Mouse (Mus musculus) C2C12 (cell line): Measurements from ENCODE around the gene Pex10. TPM values are rescaled to one million over a fixed set of nuclear protein-coding genes. Genes with fewer than 3 reads are reported as not detected.

Experiments used
- H3K27me3 ChIP-seq: one replicate; pipeline ENCODE4 v1.6.1; 2011; ENCODE audit not compliant: control insufficient read depth, insufficient read depth, insufficient read length
- H3K36me3 ChIP-seq: one replicate; pipeline ENCODE4 v1.6.1; 2011; ENCODE audit not compliant: control insufficient read depth, insufficient read depth
- H3K4me3 ChIP-seq: one replicate; pipeline ENCODE4 v1.5.1; 2011; ENCODE audit warnings: mild to moderate bottlenecking, control low read depth; ENCODE audit not compliant: poor library complexity, insufficient read depth, severe bottlenecking
- H3K79me2 ChIP-seq: one replicate; pipeline ENCODE4 v1.6.1; 2011; ENCODE audit not compliant: control insufficient read depth, insufficient read depth
- H3K79me3 ChIP-seq: one replicate; pipeline ENCODE4 v1.6.1; 2011; ENCODE audit warnings: low read depth, control low read depth
- H3ac ChIP-seq: one replicate; pipeline ENCODE3; 2011; ENCODE audit warnings: low read depth; ENCODE audit not compliant: control insufficient read depth, insufficient read length
- CEBPB ChIP-seq: IDR thresholded peaks from one replicate; pipeline ENCODE4 v1.6.1; 2011; ENCODE audit warnings: low read depth, mild to moderate bottlenecking, control low read depth, moderate library complexity
- CTCF ChIP-seq: IDR thresholded peaks from one replicate; pipeline ENCODE4 v1.5.1; 2011; ENCODE audit not compliant: control insufficient read depth, insufficient read depth, insufficient read length
- FOSL1 ChIP-seq: IDR thresholded peaks from one replicate; pipeline ENCODE4 v1.8.0; 2011; ENCODE audit warnings: mild to moderate bottlenecking, low read length; ENCODE audit not compliant: poor library complexity, insufficient read depth, severe bottlenecking
- MAX ChIP-seq: IDR thresholded peaks from one replicate; pipeline ENCODE4 v1.6.1; 2011; ENCODE audit warnings: mild to moderate bottlenecking, control low read depth
- MYOD1 ChIP-seq: IDR thresholded peaks from one replicate; pipeline ENCODE4 v1.6.1; 2011; ENCODE audit warnings: low read depth; ENCODE audit not compliant: control insufficient read depth, insufficient read length
- MYOG ChIP-seq: IDR thresholded peaks from one replicate; pipeline ENCODE4 v1.6.1; 2011; ENCODE audit not compliant: control insufficient read depth, insufficient read length; ENCODE audit errors: extremely low read depth
- USF1 ChIP-seq: IDR thresholded peaks from one replicate; pipeline ENCODE4 v1.6.1; 2011; ENCODE audit warnings: low read depth, mild to moderate bottlenecking, control low read depth, moderate library complexity
- polyA plus RNA-seq: library from polyadenylated mRNA; unstranded; fragments of >200 nt; fragmentation: generic; extraction: Trizol; gene quantifications from one replicate; pipeline ENCODE4 v1.2.1, GENCODE M21; 2012; ENCODE audit warnings: missing spikeins

Gene Pex10
- polyA plus RNA-seq, 1 experiment, result 11.2 TPM

DNA sequence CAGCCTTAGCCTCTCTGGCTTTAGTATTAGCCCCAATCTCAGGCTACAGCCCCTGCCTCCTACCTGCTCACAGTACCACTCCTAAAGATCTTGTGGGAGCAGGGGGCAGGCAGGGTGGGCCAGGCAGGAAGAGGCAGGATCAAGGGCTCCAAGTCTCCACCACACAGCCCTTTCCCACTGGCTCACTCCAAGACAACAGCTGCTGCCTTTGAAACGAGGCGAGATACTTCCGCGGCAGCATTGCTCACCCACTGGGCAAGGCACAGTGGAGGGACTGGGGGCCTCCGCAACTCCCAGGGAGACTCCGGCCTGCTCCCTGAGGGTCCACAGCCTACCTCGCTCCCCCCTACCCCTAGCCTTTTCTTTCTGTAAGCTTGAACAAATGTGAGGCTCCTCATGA lies 32.6 kb upstream of the Pex10 start:
- H3K27me3 ChIP-seq, result peaks cover 94% of the 10 kb centered on the region
- TF ChIP-seq CEBPB, result no peak
- TF ChIP-seq MYOG, result no peak
- no peak for TF ChIP-seq USF1
- TF ChIP-seq MYOD1, result no peak
- TF ChIP-seq CTCF, result no peak
- no peak for TF ChIP-seq FOSL1
- TF ChIP-seq MAX, result no peak
- no peak overlapping the region for H3ac ChIP-seq

DNA sequence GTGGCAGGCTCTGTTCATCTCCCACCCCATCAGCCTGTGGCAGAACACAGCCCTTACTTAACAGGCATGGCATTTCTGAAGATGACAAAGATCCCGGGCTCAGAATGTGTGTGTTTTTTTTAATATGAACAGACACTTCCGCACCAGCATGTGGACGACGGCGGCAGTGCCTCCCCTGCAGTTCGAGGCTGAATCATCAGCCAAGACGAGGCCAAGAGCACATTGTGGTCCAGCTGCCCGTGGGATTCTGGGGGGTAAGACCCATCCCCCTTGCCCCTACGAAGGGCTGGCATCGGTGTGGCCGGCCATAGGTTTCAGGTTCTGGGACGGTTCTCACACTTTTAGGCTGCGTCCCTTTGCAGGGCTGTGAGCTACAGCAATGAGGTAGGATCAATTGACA lies 32.0 kb upstream of the Pex10 start:
- no peaks in the 10 kb centered on the region for H3K36me3 ChIP-seq
- no peaks in the 10 kb centered on the region for H3K79me3 ChIP-seq
- TF ChIP-seq FOSL1 (no peak), CTCF (no peak), CEBPB (no peak), MYOD1 (no peak), USF1 (no peak), MAX (no peak), MYOG (no peak)
- no peak overlapping the region for H3K4me3 ChIP-seq
- H3ac ChIP-seq, result no peak overlapping the region
- peaks cover 96% of the 10 kb centered on the region for H3K27me3 ChIP-seq
- no peaks in the 10 kb centered on the region for H3K79me2 ChIP-seq

More for the DNA sequence above, 32.6 kb upstream of the Pex10 start:
- H3K36me3 ChIP-seq, result no peaks in the 10 kb centered on the region
- no peaks in the 10 kb centered on the region for H3K79me2 ChIP-seq
- H3K4me3 ChIP-seq, result no peak overlapping the region
- no peaks in the 10 kb centered on the region for H3K79me3 ChIP-seq

DNA sequence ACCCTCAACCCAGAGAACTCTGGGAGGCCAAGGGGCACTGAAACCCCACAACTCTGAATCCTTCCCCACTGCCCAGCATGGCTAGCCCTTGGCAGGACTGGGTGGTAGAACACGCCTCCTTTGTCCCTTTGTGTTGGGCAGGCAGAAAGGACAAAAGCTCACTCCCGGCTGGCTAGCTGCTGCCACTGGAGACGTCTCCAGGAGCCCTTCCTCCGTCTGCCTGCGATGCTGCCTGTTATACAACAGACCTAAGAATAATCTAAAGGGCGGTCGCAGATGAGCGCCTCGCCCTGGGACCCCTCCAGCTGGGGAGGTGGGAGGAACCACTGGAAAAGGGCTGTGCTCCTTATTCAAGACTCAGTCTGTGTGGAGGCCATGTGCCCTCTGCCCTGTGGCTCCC lies 26.6 kb upstream of the Pex10 start:
- H3ac ChIP-seq, result no peak overlapping the region
- H3K36me3 ChIP-seq, result no peaks in the 10 kb centered on the region
- H3K79me3 ChIP-seq, result no peaks in the 10 kb centered on the region
- TF ChIP-seq CEBPB, result no peak
- TF ChIP-seq CTCF, result no peak
- H3K79me2 ChIP-seq, result no peaks in the 10 kb centered on the region
- peaks cover 91% of the 10 kb centered on the region for H3K27me3 ChIP-seq
- H3K4me3 ChIP-seq, result no peak overlapping the region

DNA sequence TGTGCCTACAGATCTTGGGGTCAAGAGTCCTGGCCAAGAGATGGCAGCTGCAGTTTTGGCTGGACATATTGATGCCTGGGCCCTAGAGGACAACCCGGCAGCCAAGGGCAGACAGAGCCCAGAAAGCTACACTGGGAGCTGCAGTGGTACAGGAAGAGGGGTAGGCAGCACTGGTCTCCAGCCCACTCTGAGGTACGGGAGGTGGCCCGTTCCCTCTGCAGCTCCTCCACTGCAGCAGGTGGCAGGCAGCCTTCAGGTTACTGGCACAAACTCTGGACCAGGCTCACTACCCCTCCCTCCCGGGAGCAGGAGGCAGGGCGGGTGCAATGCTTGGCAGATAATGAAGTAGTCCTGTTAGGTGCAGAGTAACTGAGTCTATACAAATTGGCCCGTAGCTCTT lies 26.1 kb upstream of the Pex10 start:
- no peaks in the 10 kb centered on the region for H3K79me2 ChIP-seq
- TF ChIP-seq MYOD1 (no peak), CTCF (no peak), CEBPB (no peak), MYOG (no peak), USF1 (no peak), FOSL1 (no peak), MAX (no peak)
- H3K4me3 ChIP-seq, result no peak overlapping the region
- H3ac ChIP-seq, result no peak overlapping the region
- peaks cover 87% of the 10 kb centered on the region for H3K27me3 ChIP-seq
- H3K79me3 ChIP-seq, result no peaks in the 10 kb centered on the region
- no peaks in the 10 kb centered on the region for H3K36me3 ChIP-seq

DNA sequence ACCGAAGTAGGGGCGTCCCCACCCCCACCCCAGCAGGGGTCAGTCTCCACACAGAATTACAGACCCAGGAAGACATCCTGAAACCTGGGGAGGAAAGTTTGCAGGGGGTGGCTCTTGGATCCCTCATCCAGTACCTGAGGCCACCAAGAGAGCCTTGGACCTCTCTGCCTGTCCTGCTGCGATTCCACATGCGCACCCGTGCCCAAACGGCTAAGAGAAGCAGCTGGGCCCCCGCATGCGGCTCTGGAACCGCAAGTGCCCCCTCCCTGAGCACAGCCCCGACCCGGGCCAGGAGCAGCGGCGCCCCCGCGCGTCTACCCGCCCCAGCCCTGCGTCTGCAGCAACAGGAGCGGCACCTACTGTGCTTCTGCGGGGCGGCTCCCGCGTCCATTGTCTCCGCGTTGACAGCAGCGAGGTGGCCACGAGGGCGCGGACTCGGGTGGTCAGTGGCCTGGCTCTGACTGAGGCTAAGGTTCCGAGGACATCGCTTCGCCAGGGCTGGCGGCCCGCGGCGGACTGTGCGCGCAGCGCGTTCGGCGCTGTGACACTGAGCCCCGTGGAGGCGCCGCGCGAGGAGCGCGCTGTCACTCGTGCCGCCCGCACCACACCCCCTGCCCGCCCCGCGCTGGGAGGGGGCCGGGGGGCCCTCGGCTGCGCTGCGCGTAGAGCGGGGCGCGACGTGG lies 24.1 kb upstream of the Pex10 start:
- no peaks in the 10 kb centered on the region for H3K79me2 ChIP-seq
- H3K36me3 ChIP-seq, result no peaks in the 10 kb centered on the region
- H3K79me3 ChIP-seq, result no peaks in the 10 kb centered on the region
- no peak for TF ChIP-seq MYOG
- TF ChIP-seq USF1, result no peak
- TF ChIP-seq MAX, result no peak
- peaks cover 83% of the 10 kb centered on the region for H3K27me3 ChIP-seq
- H3K4me3 ChIP-seq, result no peak overlapping the region
- no peak overlapping the region for H3ac ChIP-seq

DNA sequence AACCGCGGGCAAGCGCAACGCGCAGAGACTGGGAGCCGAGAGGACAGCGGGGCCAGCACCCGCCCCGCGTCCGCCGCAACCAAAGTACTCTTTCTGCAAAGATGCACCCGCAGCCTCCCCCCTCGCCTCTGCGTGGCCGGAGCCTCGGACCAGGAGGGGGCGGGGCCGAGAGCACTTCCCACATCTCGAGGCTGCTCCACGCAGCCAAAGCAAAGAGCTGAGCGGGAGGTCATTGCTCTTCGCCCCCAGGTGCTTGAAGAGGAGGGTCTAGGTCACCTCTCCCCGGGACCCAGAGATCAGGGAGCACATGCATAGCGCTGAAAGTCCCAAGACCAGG lies 23.6 kb upstream of the Pex10 start:
- Histone ChIP-seq H3K36me3 (no peaks in the 10 kb centered on the region), H3ac (no peak overlapping the region), H3K27me3 (peaks cover 82% of the 10 kb centered on the region), H3K79me3 (no peaks in the 10 kb centered on the region), H3K79me2 (no peaks in the 10 kb centered on the region), H3K4me3 (no peak overlapping the region)
- no peak for TF ChIP-seq MAX

DNA sequence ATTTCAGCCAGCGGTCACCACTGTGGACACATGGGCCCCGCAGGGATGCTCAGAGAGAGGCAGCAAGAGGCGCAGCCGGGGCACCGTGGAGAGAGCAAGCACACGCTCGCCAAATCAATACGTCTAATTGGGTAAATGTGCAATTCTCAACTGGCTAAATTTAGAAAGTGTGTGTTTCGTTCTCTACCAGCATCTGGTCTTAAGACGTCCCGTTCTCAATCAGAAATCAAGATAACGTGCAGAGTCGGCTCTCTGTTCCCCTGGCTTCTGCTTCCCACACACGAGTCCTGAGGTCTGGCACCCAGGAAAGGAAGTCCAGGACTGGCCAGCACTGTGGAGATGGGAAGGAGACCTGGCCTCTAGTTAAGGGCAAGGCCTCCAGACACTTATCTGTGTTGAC lies 20.2 kb upstream of the Pex10 start:
- Histone ChIP-seq H3K36me3 (no peaks in the 10 kb centered on the region), H3K27me3 (peaks cover 77% of the 10 kb centered on the region), H3ac (no peak overlapping the region), H3K4me3 (no peak overlapping the region), H3K79me2 (no peaks in the 10 kb centered on the region), H3K79me3 (no peaks in the 10 kb centered on the region)
- TF ChIP-seq FOSL1 (no peak), USF1 (no peak), CTCF (no peak), CEBPB (no peak), MYOG (no peak), MAX (no peak), MYOD1 (no peak)
